Mouse (Mus musculus) MEL-GATA-1-ER (cell line): ENCODE measurements around the gene Pnpla8.
"Not testable (repeated sequence)": the region's sequence is repeated elsewhere in the genome, so short reads cannot be mapped to it uniquely, and the experiment has no call there.

Experiments
- DNase-seq: peaks from one replicate; pipeline ENCODE4 v3.0.0-alpha.2; 2012; ENCODE audit warnings: low read depth; ENCODE audit errors: extremely low read depth

Gene Pnpla8

DNA sequence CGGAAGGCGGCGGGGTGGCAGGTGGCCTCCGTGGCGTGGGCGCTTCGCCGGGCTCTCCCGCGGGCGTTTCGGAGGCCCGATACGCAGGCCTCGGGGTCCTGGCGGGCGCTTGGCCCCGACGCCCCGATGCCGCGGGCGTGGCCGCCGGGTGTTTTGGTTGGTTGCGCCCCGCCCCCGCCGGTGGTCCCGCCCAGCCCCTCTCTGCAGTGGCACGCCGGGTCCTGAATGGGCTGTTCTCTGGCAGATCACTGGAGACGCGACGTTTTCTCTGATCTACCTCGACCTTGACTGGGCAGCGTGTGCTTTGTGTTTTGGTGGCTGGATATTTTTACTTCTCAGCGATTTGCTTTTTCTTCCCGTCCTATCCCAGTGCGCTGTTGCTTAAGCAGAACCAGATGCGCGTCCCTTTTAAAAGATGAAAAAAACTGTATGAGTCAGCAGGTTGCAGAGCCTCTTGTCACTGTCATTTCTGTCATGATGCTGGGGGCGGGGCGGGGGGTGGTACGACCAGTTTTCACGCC, 48.2 kb downstream of the Pnpla8 start:
- peak; percentile 80 for DNase-seq

DNA sequence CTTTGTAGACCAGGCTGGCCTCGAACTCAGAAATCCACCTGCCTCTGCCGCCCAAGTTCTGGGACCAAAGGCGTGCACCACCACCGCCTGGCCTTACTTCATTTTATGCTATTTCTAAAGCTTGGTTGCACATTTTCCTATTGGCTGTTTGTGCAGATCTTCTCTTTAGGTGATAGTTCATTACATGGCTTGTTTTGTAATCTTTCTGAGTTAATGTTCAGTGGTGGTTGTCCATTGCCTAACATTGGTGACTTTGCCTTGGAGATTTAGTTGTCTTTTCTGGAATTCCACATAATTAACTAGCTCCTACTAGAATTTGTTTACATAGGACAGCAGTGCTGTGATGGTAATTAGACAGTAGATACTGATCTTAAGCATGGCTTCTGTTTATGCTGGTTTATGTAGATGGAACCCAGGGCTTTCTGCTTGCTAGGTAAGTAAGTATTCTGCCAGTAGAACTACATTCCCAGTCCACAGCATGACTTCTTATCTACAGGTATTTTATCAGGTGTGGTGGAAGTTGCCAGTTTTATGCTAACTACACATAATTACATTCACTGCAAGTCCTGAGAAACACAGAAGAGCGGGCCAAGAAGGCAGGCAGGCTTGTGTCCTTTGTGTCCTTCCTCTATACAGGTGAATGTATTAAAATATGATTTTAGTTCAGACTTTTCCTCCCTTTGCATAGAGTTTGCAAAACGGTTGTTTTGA, 53.1 kb downstream of the Pnpla8 start:
- DNase-seq: no peak

GRCm38 (mm10) chr12:44280147-44280546, 59.0 kb downstream of the Pnpla8 start:
- not testable (repeated sequence) for DNase-seq

DNA sequence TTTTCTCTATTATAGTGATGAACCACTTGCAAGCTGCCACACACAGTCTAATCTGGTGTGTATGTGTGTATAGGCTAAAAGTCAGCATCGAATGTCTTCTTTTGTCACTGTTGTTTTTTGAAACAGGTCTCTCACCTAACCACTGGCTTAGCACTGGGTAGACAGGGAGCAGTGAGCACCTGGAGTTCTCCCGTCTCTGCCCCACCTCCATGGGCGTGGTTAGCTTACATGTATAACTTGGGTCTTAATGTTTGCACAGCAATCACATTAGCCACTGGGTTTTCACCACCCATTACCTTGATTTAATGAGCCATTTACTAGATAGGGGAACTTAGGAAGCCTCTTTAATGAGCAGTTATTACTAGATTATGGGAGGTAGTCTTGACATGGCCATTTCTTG, 60.4 kb downstream of the Pnpla8 start:
- no peak for DNase-seq

DNA sequence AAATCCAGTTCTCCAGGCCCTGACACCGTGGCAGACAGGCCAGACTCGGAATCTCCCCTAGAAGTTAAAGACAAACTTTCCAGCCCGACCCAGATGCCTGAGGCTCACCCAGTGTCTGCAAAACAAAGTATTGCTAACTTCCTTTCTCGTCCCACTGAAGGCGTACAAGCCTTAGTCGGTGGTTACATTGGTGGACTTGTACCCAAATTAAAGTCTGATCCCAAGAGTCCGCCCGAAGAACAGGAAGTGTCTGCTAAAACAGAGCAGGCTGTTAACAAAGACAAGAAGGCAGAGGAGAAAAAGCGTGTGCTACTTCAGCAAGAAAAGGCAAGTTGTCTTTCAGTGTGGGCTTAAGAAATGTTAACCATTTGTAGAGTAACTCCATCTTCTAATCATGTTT, 62.2 kb downstream of the Pnpla8 start:
- no peak for DNase-seq

- no peak for DNase-seq
These were observed 65.8 kb downstream of the Pnpla8 start for GRCm38 (mm10) chr12:44286992-44287391.

DNA sequence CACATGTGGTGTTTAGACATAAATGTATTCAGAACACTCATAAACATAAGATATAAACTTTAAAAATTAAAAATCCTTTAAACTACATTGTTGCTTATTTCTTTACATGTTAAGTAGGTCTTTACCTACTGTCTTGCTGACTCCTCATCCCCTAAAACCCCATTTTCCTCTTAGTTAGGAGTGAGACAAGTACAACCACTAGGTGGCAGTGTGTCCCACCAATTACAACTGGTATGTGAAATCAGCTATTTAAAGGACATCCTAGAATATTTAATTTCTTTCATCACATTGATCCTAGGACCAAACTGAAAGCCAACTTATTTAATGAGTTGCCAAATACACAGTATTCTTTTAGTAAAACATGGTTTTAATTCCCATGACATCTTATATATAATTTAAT, 71.1 kb downstream of the Pnpla8 start:
- DNase-seq: peak; percentile 44

GRCm38 (mm10) chr12:44300793-44301192, 79.6 kb downstream of the Pnpla8 start:
- DNase-seq: no peak

DNA sequence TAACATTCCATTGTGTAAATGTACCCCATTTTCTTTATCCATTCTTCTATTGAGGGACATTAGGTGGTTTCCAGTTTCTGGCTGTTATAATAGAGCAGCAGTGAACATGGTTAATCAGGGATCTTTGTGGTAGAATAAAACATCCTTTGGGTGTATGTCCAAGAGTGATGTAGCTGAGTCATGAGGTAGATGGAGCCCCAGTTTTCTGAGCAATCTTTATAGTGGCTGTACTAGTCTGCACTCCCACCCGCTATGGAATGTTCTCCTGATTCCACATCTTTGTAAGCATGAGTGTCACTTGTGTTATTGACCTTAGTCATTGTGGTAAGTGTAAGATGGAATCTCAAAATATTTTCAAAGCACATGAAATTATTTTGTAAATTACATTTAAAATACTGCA, 82.8 kb downstream of the Pnpla8 start:
- DNase-seq: no peak

DNA sequence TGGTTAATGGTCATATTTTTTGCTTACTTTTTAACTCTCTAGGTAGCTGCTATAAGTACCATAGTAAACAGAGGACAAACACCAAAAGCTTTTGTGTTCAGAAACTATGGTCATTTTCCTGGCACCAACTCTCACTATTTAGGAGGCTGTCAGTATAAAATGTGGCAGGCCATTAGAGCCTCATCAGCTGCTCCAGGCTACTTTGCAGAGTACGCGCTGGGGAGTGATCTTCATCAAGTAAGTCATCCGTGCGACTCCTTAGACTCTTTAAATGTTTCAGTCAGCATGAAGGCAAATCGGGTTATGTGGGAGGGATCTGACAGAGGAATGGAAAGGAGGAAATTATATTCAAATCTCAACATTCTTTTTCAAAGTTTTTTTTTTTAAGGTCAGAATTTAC, 83.7 kb downstream of the Pnpla8 start:
- DNase-seq: no peak

GRCm38 (mm10) chr12:44308221-44308620, 87.1 kb downstream of the Pnpla8 start:
- no peak for DNase-seq

GRCm38 (mm10) chr12:44315212-44315611, 94.0 kb downstream of the Pnpla8 start:
- no peak for DNase-seq

DNA sequence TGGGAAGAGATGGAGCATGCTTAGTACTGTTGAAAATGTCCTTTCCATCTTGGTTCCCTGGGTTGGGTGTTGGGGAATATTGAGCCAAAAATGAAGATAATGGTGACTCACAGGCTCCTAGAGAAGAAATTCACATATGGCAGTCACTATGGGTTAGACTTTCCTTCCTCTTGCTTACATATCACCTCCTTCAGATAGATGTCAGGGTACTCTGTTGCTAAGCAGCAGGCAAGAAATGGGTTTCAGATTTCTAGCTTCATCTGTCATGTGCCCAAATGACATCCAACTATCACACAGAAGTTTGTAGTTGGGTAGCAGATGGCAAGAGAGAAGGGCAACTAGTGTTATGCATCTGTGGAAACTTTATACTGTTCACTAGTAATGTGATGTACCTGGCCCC, 103.9 kb downstream of the Pnpla8 start:
- no peak for DNase-seq

DNA sequence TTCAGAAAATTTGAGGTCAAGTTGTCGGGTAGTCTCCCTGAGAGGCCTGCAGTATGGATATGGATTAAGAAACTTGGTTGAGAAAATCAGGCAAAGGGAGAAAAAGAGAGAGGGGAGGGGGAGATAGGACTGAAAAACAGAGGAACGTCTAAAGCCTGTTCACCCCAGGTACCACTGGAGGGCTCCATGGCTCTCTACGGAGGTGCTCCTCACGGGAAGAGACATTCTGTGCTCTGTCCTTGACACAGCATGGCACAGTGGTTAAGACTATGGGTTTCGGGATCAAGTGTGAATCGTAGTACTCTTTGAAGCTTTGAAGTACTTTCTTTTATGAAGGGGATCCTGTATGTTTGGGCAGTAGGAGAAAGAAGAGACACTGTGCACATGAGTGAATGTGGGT, 106.3 kb downstream of the Pnpla8 start:
- no peak for DNase-seq

DNA sequence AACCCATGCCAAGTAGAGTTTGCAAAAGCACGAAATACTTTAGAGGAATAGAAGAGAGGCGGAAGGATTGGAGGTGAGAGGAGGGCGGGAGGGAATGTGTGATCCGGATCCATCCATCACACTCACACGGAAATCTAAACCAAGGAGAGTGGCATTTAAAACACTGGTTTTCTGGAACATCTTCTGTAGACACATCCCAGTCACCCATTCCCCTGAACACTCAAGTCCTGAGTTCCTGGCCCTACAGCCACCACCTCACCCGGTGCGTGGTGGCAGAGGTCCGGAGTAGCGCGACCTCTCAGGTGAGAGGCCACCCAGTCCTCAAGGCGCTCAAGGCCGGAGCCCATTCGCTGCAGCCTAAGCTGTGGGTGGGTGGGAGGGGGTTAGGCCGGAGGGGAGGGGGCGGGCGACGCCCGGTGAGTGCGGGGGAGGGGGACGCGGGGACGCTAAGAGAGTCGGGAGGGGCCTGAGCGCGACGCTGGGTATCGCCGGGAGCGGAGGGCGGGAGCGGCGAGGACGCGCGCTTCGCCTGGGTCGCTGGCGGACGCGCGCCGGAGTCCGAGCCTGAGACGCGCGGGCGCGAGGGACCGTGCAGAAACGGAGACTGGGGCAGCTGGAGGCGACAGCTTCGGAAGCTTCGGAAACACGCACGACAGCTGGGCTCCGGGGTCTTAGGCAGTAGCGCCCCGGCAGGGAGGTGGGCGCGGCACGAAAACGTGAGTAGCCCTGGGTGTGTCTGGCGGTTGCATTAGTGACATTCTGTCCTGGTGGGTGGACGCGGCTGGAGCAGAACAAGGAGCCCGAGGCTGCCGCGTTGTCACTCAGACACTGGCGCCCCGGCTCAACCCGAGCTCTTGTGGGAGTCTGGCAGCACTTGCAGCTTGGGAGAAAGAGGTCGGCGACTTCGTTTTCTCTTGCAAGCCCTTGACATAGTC, 107.5 kb downstream of the Pnpla8 start, which contains the start of gene Nrcam:
TSS of gene Nrcam (plus strand) at position 505 of the 935 bp plus-strand sequence.
- no peak for DNase-seq

GRCm38 (mm10) chr12:44329316-44330215, 108.4 kb downstream of the Pnpla8 start:
- no peak for DNase-seq

DNA sequence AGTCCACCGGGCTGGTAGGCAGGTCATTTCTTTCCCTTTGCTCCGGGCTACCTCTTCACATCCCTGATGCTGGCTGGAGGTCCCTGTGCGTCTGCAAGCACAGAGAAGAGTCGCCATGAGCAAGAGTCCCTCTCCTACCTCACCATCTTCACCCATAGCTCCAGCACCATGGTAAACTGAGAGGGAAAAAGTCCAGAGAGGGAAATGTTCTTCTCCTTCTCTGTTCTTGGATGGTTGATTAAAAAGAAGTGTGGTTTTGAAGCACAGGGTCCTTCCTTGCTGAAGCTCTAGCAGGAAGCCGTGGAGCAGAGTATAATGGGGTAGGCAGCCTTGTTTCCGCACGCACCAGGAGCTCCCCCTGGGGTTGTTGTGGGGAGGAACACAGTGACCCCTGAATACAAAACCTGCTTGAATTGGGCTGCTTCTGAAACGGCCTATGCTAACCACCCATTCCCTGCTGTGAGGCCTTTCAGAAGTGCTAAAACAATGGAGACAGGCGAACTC, 109.1 kb downstream of the Pnpla8 start:
- DNase-seq: no peak

DNA sequence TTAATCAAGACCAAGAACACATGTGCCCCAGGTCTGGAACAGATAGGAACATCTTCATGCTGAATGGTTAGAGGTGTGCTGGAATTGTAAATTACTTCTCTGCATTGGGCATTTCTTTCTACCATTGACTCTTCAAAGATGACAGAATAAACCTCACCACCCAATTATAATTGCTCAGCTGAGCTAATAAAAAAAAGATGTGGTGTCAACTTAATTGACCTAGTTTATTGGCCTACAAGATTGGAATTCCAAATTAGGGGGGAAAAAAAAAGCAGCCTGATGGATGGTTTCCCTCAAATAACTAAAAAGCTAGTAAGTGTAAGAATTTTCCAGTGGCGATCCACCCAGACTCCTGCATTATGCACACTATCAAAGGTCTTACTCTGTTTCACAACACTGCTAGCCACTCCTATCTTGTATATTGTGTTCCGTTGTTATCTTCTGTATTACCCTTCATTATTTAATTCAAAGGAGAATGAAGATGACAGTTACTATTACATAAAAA, 116.0 kb downstream of the Pnpla8 start:
- DNase-seq: no peak

- DNase-seq: no peak
These were observed 117.0 kb downstream of the Pnpla8 start for GRCm38 (mm10) chr12:44338195-44338622.

DNA sequence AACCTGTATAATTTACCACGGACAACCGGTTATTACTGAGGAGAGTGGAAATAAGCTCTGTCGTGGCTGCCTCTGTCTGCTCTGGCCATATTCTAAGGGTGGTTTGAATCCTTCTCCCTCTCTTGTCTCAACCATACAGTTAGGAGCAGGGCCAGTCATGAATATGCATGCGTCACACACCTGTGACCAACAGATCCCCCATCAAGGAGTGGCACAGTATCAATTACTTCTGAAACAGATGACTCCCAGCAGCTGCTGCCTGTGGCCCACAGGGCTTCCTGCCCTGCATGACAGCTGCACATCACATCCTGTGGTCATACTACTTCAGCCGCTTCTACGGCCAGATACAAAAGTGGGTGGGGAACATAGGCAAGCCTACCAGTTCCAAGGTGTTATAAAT, 122.9 kb downstream of the Pnpla8 start:
- DNase-seq: no peak

DNA sequence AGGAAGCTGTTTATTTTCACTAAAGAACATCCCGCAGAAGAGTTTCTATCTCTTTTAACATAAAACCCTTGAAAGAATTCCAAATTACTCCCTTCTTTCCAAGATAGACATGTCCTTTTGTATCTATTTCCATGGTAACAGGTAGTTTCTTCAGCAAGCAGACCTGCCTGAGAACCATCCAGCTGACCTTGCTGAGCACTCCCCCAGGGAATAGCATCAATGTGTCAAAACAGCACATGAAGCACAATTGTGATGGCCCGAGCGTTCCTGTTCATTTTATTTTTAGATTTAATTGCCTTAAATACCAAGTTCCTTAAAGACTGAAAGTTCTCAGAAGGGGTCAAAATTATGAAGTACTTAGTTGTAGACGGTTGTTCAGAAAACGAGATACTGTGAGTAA, 124.1 kb downstream of the Pnpla8 start:
- DNase-seq: no peak
